Mouse (Mus musculus) lung, adult 18-20 months (tissue): ENCODE measurements around the gene Tnr.
A peak's percentile ranks its signal among the peaks of the same experiment; 100 is the strongest.

ENCODE experiments used
- DNase-seq, 2 experiments: peaks; one replicate each; pipeline ENCODE4 v3.0.0; 2022; ENCODE audit warnings: mixed read lengths in 2 of 2

The Tnr gene

GRCm38 (mm10) chr1:159629822-159630589 lies 106.4 kb downstream of the Tnr start:
- no peak for DNase-seq

GRCm38 (mm10) chr1:159632558-159632957 lies 109.0 kb downstream of the Tnr start:
- no peak for DNase-seq

DNA sequence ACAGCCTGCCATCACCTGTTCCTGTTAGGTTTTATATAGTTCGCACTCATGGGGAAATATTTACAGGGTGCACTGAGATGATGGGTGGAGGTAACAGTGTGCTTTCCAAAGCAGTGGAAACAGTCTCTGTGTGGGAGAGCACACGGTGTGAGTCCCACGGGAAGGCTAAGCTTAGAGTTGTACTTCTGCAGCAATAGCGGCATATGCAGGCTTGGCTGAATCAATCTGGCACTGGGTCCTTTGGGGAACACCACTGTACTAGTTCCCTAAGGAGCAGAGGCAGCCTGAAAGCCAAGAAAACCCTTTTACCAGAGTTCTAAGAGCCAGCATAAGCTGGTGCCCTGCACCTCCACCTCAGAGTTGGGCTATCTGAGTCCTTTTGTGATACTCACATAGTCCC lies 115.8 kb downstream of the Tnr start:
- DNase-seq = no peak

GRCm38 (mm10) chr1:159645719-159646118 lies 122.2 kb downstream of the Tnr start:
- DNase-seq = no peak

DNA sequence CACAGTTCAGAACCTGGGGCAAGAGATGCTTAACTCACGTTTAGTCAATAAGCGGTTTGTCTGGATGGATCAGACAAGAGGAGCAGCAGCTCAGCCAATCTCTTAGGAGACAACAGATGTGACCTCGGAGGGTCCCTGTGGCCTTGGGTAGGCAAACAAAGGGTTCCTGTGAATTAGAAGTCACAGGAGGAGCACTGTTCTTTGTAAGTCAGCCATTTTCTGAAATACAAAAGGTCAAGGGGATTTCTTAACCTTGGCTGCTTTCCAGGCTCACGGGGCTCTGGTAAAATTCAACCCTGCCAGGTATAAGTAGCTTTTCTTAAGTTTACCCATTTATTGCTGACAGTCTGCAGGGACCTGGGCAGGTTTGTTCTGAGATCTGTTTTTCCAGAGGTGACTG lies 126.9 kb downstream of the Tnr start:
- no peak for DNase-seq

DNA sequence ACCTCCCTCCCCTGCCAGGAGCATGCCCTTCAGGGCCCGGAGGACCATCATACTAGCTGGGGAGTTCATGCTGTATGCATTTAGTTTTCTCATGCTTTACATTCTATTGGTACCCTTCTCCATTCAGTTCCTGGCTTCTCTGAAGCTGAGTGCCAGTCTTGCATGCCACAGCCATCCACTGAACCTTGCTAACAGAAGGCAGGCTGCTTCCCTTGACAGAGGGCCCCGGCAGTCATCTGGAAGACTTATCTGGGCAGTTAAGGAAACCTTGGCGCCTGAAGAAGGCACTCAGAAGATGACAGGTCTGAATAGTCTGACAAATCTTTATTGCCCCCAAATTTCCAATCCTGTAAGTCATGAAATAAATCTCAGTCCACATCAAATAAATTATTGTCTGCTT lies 131.7 kb downstream of the Tnr start:
- no peak for DNase-seq

GRCm38 (mm10) chr1:159657856-159658542 lies 134.4 kb downstream of the Tnr start:
- DNase-seq = no peak

DNA sequence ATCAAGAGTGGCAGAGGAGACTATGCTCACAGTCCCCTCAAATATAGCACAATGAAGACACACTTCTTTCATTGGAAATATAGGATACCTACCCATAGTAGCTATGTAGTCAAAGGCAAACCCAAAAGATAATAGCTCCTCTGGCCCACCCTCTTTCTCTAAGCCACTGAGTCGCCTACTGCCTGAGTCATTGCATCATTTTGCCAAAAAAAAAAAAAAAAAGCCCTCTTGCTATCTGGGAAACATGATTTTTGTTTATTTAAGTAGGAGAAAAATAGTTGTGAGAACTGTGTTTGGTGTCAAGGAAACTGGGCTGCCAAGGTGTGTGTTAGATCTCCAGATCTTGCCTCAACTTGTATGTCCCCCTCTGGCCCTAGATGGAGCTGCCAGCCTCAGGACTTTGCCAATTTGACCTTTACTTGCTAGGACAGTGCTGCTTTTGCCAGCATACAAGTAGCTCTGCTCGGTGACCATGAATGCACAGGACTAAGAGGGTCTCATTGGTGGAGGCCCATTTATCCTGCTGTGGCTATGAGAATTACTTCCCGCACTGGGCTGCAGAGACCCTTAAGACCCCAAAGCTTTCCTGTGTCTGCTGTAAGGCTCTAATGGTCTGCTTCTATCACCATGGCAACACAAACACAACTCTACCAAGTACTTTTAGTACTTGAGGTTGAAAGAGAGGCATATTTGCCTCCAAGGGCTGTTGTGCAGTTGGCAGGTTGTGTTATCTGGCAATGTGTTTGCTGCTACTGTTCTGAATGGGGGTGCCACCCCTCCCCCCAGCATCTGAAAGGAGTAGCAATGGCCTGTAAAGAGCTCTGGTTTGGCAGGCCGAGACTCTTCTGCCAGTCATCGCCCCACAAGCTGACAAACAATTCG lies 137.3 kb downstream of the Tnr start:
- DNase-seq = peak; percentile 35 to 63

- DNase-seq = no peak
These were observed 140.9 kb downstream of the Tnr start for GRCm38 (mm10) chr1:159664496-159664895.

- no peak for DNase-seq
These were observed 141.4 kb downstream of the Tnr start for GRCm38 (mm10) chr1:159664945-159665344.

GRCm38 (mm10) chr1:159670629-159671150 lies 147.1 kb downstream of the Tnr start:
- peak in 1 of 2 experiments; percentile 24 for DNase-seq

DNA sequence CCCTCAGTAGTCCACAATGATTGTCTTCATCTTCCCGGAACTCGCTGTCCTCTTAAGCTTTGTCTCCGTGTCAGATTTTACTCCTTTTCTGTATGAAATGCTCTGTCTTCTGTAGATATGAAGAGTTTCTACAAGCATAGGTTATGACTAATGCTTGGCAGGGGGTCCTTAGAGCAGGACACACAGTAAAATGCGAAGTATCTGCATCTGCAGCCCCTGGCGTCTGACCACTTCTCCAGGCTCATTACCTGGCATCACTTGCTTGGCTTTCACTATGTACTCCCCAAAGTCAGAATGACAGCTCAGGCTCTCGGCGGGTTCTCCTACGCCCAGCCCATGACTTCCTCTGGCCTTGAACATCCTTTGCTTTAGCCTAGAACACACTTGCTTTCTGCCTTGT lies 147.6 kb downstream of the Tnr start:
- DNase-seq = no peak

DNA sequence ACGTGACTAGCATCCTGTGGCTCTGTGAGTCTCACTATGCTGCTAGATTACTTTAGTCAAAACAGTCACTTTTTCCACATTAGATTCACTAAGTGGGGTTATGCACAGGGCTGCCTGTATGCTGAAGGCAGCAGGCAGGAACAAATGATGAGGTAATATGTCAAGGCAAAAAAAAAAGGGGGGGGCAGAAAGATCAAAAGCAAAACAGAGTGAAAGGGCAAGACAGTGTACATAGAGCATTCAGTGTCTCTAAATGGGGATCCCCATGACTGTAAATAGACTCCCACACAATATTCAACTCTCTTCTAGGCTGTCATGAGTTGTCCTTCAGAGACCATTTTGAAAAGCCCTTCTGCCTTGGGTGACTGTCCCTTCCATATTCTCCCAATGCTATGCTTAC lies 150.7 kb downstream of the Tnr start:
- no peak for DNase-seq

- no peak for DNase-seq
These were observed 151.9 kb downstream of the Tnr start for GRCm38 (mm10) chr1:159675472-159675871.

DNA sequence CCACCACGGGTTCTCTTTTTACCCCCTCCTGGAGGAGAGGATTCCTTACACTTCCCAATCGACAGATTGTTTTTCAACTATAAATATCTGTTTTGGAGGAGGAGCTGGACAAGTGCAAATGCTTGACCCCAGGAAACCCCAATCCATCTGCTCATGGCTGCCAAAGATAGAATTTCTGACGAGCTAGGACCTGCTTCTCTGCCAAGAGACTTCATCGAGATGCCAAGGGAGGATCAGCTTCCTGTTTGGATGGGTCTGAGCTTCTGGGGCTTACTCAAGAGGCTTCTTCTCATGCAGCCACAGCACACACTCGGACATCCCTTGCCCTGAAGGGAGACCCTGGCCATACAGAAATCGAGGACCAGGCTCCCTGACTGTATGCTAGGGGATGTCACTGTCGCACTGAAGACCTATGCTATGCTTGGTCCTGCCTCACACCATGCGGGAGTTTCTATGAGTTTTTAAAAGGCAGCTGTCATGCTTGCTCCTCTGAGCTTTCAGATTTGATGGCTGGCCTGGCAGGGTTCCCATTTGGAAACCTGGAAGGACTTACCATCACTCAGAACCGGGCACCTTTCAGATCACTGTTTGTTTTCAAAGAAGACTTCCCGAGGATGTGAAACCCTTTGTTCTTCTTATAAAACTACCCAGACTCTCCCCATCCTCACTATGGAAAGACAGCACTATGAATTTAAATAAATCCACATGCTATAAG lies 154.8 kb downstream of the Tnr start:
- peak in 1 of 2 experiments; percentile 5 for DNase-seq

DNA sequence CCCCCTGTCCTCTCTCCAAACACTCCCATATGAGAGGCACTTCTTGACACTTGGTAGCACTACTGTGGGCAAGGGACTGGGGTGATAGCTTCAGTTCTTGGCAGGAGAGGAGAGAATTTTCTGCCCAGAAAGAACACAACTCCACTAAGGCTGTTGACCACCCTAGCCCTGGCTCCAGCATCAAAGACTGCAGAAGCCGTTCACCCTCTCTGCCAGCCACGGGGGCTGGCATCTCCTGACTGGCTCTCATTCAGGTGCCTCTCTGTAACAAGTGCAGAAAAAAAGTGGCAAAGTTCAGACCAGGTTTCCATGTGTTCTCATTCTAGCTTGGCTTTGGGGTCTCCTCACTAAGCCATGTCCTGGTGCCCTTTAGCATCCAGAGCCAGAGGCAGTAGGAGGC lies 157.7 kb downstream of the Tnr start:
- no peak for DNase-seq

GRCm38 (mm10) chr1:159686476-159687231 lies 163.1 kb downstream of the Tnr start:
- DNase-seq = peak; percentile 57 to 71

DNA sequence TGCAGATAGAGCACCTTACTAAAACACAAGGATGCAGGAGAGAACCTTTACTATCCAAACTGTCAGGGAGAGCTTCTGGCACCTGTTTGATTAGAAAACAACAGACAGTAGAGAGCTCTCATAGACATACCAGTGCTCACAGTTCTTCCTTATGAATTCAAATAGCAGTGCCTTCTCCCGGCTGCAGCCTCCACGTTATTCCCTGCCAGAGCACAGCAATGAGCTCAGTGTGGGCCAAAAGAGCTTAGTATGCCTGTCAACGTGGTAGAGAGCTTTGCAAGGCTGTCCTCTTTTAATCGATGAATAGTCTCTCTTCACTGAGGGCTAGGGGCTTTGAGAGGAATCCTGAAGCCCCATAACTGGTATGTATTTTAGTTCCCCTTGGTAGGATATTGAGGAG lies 173.1 kb downstream of the Tnr start:
- no peak for DNase-seq

DNA sequence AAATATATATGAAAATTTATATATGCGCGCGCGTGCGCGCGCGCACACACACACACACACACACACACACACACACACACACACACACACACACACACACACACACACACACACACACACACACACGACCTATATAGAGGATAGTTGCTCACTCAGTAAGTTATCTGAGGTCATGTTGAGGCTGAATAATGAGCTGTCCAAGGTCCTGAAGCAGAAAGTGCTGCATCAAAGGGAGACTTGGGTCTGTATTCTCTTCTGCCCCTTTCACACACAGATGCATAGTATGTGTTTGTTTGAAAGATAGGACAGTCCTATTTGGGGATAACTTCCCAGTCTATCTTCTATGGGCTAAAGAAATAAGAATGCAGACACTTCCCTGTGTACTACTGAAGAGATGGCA lies 178.5 kb downstream of the Tnr start:
- no peak for DNase-seq

DNA sequence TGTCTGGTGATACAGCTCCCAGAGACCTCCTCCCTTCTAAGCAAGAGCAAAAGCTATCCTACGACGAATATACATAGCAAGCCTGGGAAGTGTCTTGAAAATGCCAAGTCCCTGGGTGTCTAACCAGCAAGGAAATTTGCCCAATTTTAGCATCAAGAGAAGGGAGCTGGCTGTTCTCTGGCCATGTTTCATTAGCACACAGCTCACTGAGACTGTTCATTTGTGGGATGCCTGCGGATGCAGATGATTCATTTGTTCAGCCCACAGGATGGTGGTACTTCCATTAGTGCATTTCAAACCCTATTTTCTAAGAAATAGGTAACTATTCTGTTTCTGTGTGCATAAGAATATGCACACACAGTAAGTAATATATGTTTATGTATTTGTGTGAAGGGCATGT lies 181.4 kb downstream of the Tnr start:
- no peak for DNase-seq

- DNase-seq = no peak
These were observed 192.7 kb downstream of the Tnr start for GRCm38 (mm10) chr1:159716301-159716700.

DNA sequence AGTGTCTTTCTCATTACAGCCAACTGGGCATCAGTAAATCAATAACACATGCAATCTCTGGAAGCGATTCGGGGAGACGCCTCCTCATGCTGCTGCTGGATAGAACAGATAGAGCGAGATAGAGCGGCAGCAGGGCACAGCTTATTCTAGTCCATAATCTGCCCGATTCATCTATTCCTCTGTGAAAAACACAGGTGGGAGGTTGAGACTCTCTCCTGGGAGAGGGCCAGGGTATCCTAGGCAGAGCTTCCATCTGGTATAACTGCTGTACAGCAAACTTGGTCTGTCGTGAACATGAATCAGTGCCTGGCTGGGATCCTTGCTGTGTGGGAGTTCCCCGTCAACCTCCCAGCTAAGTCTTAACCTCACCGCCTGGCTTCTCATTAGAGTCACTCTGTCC lies 193.4 kb downstream of the Tnr start:
- no peak for DNase-seq
